ENCODE assay signal across 18 mouse cellular contexts in genomic region chr3:101365081-101365612, GRCm38 (mm10). TPM values are rescaled to one million over a fixed set of nuclear protein-coding genes. Genes with fewer than 3 reads are reported as not detected.
DNase-seq lines count a peak whose midpoint lies in the region; ATAC-seq and TF ChIP-seq lines count a peak whose summit lies in the region.
"Had no signal": no experiment of that assay in that cellular context is flagged by ENCODE, and none has a peak within 500 bp of the region (broad histone marks: within the 10 kb centered on the region; RNA-seq: fewer than 3 reads in every experiment).

No protein-coding gene starts in this region.

- H3K27me3 ChIP-seq in heart, embryonic 10.5 days (ENCODE audit: insufficient read depth, poor library complexity, severe bottlenecking), result no peaks in the 10 kb centered on the region
- no peaks in the 10 kb centered on the region for H3K27me3 ChIP-seq in heart, embryonic 12.5 days (replicated peaks)
- H3K27me3 ChIP-seq in embryonic facial prominence, embryonic 11.5 days (ENCODE audit: control insufficient read depth, insufficient read depth, low read length), result no peaks in the 10 kb centered on the region
- no peaks in the 10 kb centered on the region for H3K27me3 ChIP-seq in limb, embryonic 13.5 days
- H3K27me3 ChIP-seq in midbrain, postnatal 0 days (ENCODE audit: insufficient read depth, low read length), result no peaks in the 10 kb centered on the region
- H3K27me3 ChIP-seq: heart, embryonic 15.5 days; hindbrain, embryonic 15.5 days; Patski had no signal

- TF ChIP-seq CTCF in midbrain, postnatal 0 days (IDR thresholded peaks at IDR 0.05), result no peak

- H3K4me2 ChIP-seq in heart, embryonic 12.5 days, result no peak overlapping the region
- H3K4me2 ChIP-seq in embryonic facial prominence, embryonic 11.5 days (ENCODE audit: low read depth, low read length), result no peak overlapping the region
- no peak overlapping the region for H3K4me2 ChIP-seq in limb, embryonic 13.5 days (replicated peaks)
- H3K4me2 ChIP-seq in midbrain, postnatal 0 days (ENCODE audit: low read depth, low read length, poor library complexity, severe bottlenecking), result no peak overlapping the region
- H3K4me2 ChIP-seq: heart, embryonic 15.5 days; hindbrain, embryonic 15.5 days; liver, embryonic 11.5 days had no signal

- H3K27ac ChIP-seq in heart, embryonic 10.5 days, result 0 out of 2 replicates have a peak overlapping the region, but pooled peaks have one; percentile 70
- H3K27ac ChIP-seq in heart, embryonic 12.5 days (ENCODE audit: poor library complexity, severe bottlenecking), result no peak overlapping the region
- H3K27ac ChIP-seq in embryonic facial prominence, embryonic 11.5 days (replicated peaks; ENCODE audit: low read depth, low read length), result no peak overlapping the region
- no peak overlapping the region for H3K27ac ChIP-seq in limb, embryonic 13.5 days
- no peak overlapping the region for H3K27ac ChIP-seq in midbrain, postnatal 0 days (ENCODE audit: low read depth, low read length)
- H3K27ac ChIP-seq: heart, embryonic 15.5 days; hindbrain, embryonic 15.5 days; left cerebral cortex, adult 2 months had no signal

- 61% methylated on average over 6 of the region's 6 CpGs for WGBS in heart, embryonic 10.5 days
- WGBS in heart, embryonic 12.5 days, result 60% methylated on average over 6 of the region's 6 CpGs
- 27% methylated on average over 6 of the region's 6 CpGs for WGBS in embryonic facial prominence, embryonic 11.5 days
- 35% methylated on average over 6 of the region's 6 CpGs for WGBS in limb, embryonic 13.5 days
- 27% methylated on average over 6 of the region's 6 CpGs for WGBS in midbrain, postnatal 0 days

- no peak for ATAC-seq in heart, embryonic 12.5 days (ENCODE audit: insufficient number of reproducible peaks, low FRiP score)
- peak; percentile 69 for ATAC-seq in embryonic facial prominence, embryonic 11.5 days (replicated peaks; ENCODE audit: insufficient number of reproducible peaks, low FRiP score, low TSS enrichment, low read depth)
- ATAC-seq in limb, embryonic 13.5 days (ENCODE audit: low FRiP score, low read depth), result 0 out of 2 replicates have a peak, but pooled peaks have one; percentile 30
- ATAC-seq in midbrain, postnatal 0 days (ENCODE audit: low FRiP score), result 0 out of 2 replicates have a peak, but pooled peaks have one; percentile 35
- ATAC-seq: Patski had no signal

- H3K9ac ChIP-seq in heart, embryonic 12.5 days, result no peak overlapping the region
- H3K9ac ChIP-seq in embryonic facial prominence, embryonic 11.5 days (replicated peaks; ENCODE audit: low read length), result no peak overlapping the region
- no peak overlapping the region for H3K9ac ChIP-seq in limb, embryonic 13.5 days
- H3K9ac ChIP-seq in midbrain, postnatal 0 days (replicated peaks; ENCODE audit: low read length, poor library complexity, severe bottlenecking), result no peak overlapping the region
- H3K9ac ChIP-seq: heart, embryonic 15.5 days; hindbrain, embryonic 15.5 days had no signal

- DNase-seq in heart, embryonic 10.5 days (ENCODE audit: low spot score), result no peak
- DNase-seq in embryonic facial prominence, embryonic 11.5 days (ENCODE audit: low spot score), result peak; percentile 38
- no peak for DNase-seq in midbrain, postnatal 0 days (ENCODE audit: low spot score)
- DNase-seq in kidney, postnatal 36 days, result no peak
- DNase-seq in gastrocnemius, postnatal 10 days, result no peak
- no peak for DNase-seq in layer of hippocampus, adult 8-10 months (ENCODE audit: low spot score in 2 of 2)
- DNase-seq: B cell, adult 2 months; kidney, adult 2 months; right cerebral cortex, postnatal 25 days had no signal

- no peak overlapping the region for H3K4me3 ChIP-seq in heart, embryonic 10.5 days
- H3K4me3 ChIP-seq in heart, embryonic 12.5 days, result no peak overlapping the region
- no peak overlapping the region for H3K4me3 ChIP-seq in embryonic facial prominence, embryonic 11.5 days (ENCODE audit: low read depth, low read length)
- no peak overlapping the region for H3K4me3 ChIP-seq in limb, embryonic 13.5 days
- no peak overlapping the region for H3K4me3 ChIP-seq in midbrain, postnatal 0 days (ENCODE audit: low read depth, low read length)
- H3K4me3 ChIP-seq: erythroblast, embryonic 14.5 days; heart, embryonic 15.5 days; hindbrain, embryonic 15.5 days; left cerebral cortex, adult 2 months; megakaryocyte, embryonic 14.5 days had no signal

- H3K9me3 ChIP-seq in heart, embryonic 10.5 days, result no peaks in the 10 kb centered on the region
- no peaks in the 10 kb centered on the region for H3K9me3 ChIP-seq in heart, embryonic 12.5 days (replicated peaks)
- H3K9me3 ChIP-seq in embryonic facial prominence, embryonic 11.5 days (replicated peaks; ENCODE audit: control insufficient read depth, low read length), result no peaks in the 10 kb centered on the region
- no peaks in the 10 kb centered on the region for H3K9me3 ChIP-seq in limb, embryonic 13.5 days
- H3K9me3 ChIP-seq in midbrain, postnatal 0 days (ENCODE audit: low read length), result no peaks in the 10 kb centered on the region
- H3K9me3 ChIP-seq: heart, embryonic 15.5 days; hindbrain, embryonic 15.5 days had no signal

- H3K4me1 ChIP-seq in heart, embryonic 10.5 days, result peaks cover 41% of the 10 kb centered on the region
- peaks cover 33% of the 10 kb centered on the region for H3K4me1 ChIP-seq in heart, embryonic 12.5 days (replicated peaks)
- H3K4me1 ChIP-seq in embryonic facial prominence, embryonic 11.5 days (ENCODE audit: control insufficient read depth, insufficient read depth, low read length), result no peaks in the 10 kb centered on the region
- peaks cover 42% of the 10 kb centered on the region for H3K4me1 ChIP-seq in limb, embryonic 13.5 days
- H3K4me1 ChIP-seq in midbrain, postnatal 0 days (ENCODE audit: insufficient read depth, low read length), result peaks cover 5% of the 10 kb centered on the region; the same call in 1 of the 2 replicates

- no peaks in the 10 kb centered on the region for H3K36me3 ChIP-seq in heart, embryonic 10.5 days
- no peaks in the 10 kb centered on the region for H3K36me3 ChIP-seq in heart, embryonic 12.5 days
- H3K36me3 ChIP-seq in embryonic facial prominence, embryonic 11.5 days (replicated peaks; ENCODE audit: control insufficient read depth, insufficient read depth, low read depth, low read length), result no peaks in the 10 kb centered on the region
- H3K36me3 ChIP-seq in limb, embryonic 13.5 days, result no peaks in the 10 kb centered on the region
- no peaks in the 10 kb centered on the region for H3K36me3 ChIP-seq in midbrain, postnatal 0 days (ENCODE audit: insufficient read depth, low read length)
- H3K36me3 ChIP-seq: heart, embryonic 15.5 days; hindbrain, embryonic 15.5 days had no signal

RNA-seq across cellular contexts. Expression of gene Igsf3, which starts 11.7 kb away (rescaled TPM):
- 41.9 and 45.9 TPM in 2 replicates for polyA plus RNA-seq in heart, embryonic 10.5 days (2016; fragmentation: Nextera tagmentation; extraction: Ambion mirVana)
- 46.6 and 46.8 TPM in 2 replicates for polyA plus RNA-seq in heart, embryonic 12.5 days (2016; fragmentation: Nextera tagmentation; extraction: Ambion mirVana)
- 40.6 and 42.3 TPM in 2 replicates for polyA plus RNA-seq in embryonic facial prominence, embryonic 11.5 days (2014; fragmentation: Nextera tagmentation; extraction: Ambion mirVana)
- polyA plus RNA-seq in limb, embryonic 13.5 days (2015; fragmentation: Nextera tagmentation; extraction: Ambion mirVana), result 93.6 and 96.5 TPM in 2 replicates
- 102 and 104 TPM in 2 replicates for total RNA-seq in midbrain, postnatal 0 days (2014; rRNA removed)
- polyA plus RNA-seq in midbrain, postnatal 0 days (2015; fragmentation: Nextera tagmentation; extraction: Ambion mirVana), result 84.2 and 84.9 TPM in 2 replicates
- 10 to 100 TPM; 15.6 to 20.5 TPM for total RNA-seq in gastrocnemius, postnatal 10 days (2021)
- total RNA-seq in layer of hippocampus, adult 8-10 months (2022), result 10 to 100 TPM; 16.4 to 17.7 (median 16.9) TPM
